Mouse (Mus musculus): ENCODE data around the gene Il1rapl1.

- no peak for TF ChIP-seq TAL1 (IDR thresholded peaks at IDR 0.05; ENCODE audit: low read length)
- no peak for TF ChIP-seq GATA1 (IDR thresholded peaks at IDR 0.05; ENCODE audit: low read length)
Measured at GRCm38 (mm10) chrX:87483416-87483815, 632.0 kb downstream of the Il1rapl1 start.

Measured in erythroblast, embryonic 14.5 days (primary cell).